Mouse (Mus musculus) telencephalon, adult 2 months (tissue): ENCODE data around the gene Pabpc1l.

Experiments used
- DNase-seq: peaks from one replicate; pipeline ENCODE4 v3.0.0-alpha.2; 2011; ENCODE audit warnings: low read depth, low spot score

The Pabpc1l gene

GRCm38 (mm10) chr2:164025150-164025549, at the start of gene Pabpc1l:
Gene Pabpc1l (plus strand): TSS chr2:164025450.
- DNase-seq = no peak

DNA sequence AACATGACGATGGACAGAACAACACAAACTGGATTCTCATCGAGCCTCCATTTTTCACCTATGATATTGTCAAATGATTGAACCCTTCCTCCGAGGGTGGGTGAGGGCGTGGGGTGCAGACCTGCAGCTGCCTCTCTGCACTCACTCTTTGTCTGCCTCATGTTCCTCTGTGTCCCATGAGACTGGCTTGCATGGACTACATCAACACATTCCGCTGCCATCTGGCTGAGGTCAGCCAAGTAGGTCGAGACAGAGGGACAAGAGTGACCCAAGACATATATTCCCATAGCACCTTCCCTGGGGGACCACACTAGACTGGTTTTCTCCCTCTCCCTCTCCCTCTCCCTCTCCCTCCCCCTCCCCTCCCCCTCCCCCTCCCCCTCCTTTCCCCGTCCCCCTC, 48.8 kb upstream of the Pabpc1l start:
- no peak for DNase-seq

GRCm38 (mm10) chr2:163987233-163987632, 38.0 kb upstream of the Pabpc1l start:
- no peak for DNase-seq

DNA sequence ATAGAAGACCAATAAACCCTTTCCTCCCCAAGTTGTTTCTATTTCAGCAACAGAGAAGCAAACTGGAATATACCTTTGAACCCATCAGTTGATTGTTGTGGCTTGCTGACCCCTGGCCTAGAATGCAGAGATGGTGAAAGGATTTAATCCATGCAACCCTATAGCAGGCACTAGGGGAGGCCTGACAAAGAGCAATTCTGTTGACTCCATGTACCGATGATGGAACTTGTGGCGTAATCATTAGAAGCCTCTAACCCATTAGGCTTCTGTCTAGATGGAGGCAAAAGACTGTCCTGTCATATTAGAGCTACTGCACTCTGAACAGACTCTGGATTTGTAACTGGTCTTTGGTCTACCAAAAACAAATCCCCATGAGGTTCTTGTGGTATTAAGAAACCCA, 32.4 kb upstream of the Pabpc1l start:
- no peak for DNase-seq

DNA sequence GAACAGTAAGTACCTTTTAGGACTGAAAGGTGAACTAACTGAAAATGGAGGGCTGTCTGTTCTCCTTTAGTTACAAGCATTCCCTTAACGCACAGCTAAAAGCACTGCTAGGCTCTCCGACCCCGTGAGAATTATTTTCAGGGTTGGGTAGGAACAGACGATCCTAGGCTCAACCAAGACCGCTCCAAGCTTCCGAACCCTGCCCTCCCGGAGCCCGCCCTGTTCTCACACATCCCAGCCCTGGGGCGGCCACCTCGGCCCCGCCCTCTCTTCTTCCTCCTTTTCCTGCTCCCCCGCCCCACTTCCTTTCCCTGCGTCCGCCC, 30.6 kb upstream of the Pabpc1l start, which contains the start of gene Ywhab:
Gene Ywhab (plus strand): TSS at position 307 of the 323 bp plus-strand sequence.
- no peak for DNase-seq

- DNase-seq = peak; percentile 98
Measured at GRCm38 (mm10) chr2:163994977-163995862, 30.0 kb upstream of the Pabpc1l start.

GRCm38 (mm10) chr2:163996275-163996674, 29.0 kb upstream of the Pabpc1l start:
- no peak for DNase-seq

- DNase-seq = no peak
Measured at GRCm38 (mm10) chr2:163996899-163997298, 28.4 kb upstream of the Pabpc1l start.

GRCm38 (mm10) chr2:163998981-163999380, 26.3 kb upstream of the Pabpc1l start:
- DNase-seq = no peak

GRCm38 (mm10) chr2:164002637-164003036, 22.6 kb upstream of the Pabpc1l start:
- peak; percentile 83 for DNase-seq

DNA sequence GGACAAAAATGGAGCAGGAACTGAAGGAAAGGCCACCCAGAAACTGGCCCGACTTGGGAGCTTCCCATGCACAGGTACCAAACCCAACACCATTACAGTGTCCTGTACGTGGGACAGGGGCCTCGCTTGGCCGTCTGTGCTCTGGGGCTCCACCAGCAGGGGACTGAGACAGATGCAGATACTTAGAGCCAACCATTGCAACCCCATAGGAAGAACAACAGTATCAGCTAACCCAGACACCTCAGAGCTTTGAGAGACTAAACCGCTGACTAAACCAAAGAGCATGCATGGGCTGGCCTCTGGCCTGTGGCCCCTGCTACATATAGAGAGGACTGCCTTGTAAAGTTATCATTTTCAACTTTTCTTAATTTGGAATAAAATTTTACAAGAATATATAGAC, 20.7 kb upstream of the Pabpc1l start:
- no peak for DNase-seq

GRCm38 (mm10) chr2:164006932-164007331, 18.3 kb upstream of the Pabpc1l start:
- no peak for DNase-seq

DNA sequence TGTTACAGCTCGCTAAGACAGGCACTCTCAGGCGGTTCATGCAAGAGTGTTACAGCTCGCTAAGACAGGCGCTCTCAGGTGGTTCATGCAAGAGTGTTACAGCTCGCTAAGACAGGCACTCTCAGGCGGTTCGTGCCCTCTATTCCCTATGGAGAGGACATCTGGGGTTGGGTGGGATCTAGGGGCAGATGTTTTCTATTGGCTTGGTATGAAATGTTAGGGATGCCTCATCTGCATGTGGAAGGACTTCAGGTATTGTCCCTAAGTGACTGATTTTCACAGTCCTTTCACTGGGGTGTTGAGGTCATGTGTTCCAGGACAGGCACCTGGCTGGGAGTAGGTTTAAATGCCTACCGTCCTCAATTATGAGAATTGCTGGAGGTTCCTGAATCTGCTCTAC, 17.7 kb upstream of the Pabpc1l start:
- no peak for DNase-seq

DNA sequence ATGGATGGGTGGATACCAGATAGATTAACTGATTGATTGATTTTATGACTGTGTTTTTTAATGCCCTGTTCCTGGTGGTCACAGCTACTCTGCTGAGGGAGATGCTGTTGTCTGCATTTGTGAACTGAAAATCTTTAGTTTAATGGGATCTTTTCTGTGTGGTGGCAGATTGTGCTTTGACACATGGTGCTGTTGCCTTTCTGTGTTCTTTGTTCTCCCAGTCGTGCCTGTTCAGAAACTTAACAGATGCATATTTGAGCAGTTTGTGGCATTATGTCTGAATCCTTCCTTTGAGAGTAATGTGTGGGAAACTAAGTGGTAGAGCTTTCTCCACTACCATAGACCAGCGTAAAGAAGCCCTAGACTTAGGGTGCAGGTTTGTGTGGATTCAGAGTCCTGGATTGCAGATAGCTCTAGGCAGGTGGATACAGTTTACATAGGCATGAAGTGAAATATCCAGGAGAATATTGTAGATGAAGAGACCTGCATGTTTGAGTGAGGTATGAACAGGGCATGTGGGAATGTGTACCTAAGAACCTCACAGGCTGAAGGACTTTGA, 17.2 kb upstream of the Pabpc1l start:
- DNase-seq = no peak

DNA sequence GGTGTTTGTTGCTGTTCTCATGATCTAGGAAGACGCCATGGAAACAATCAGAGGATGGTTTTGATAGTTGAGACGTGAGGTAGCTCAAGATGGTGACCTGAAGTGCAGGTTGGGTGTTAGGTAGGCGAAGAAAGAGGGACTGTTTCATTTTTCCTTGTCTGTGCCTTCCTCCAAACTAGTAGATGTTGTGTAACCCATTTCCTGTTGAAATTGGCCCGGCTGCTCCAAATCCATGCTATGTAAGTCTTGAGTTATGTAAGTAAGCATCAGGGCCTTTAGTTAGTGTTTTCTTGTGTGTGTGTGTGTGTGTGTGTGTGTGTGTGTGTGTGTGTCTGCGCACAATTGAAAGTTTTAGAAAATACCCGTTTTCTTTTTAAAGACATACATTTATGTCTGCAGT, 16.0 kb upstream of the Pabpc1l start:
- DNase-seq = no peak

GRCm38 (mm10) chr2:164010496-164010895, 14.8 kb upstream of the Pabpc1l start:
- DNase-seq = no peak

GRCm38 (mm10) chr2:164010944-164011343, 14.3 kb upstream of the Pabpc1l start:
- DNase-seq = no peak

DNA sequence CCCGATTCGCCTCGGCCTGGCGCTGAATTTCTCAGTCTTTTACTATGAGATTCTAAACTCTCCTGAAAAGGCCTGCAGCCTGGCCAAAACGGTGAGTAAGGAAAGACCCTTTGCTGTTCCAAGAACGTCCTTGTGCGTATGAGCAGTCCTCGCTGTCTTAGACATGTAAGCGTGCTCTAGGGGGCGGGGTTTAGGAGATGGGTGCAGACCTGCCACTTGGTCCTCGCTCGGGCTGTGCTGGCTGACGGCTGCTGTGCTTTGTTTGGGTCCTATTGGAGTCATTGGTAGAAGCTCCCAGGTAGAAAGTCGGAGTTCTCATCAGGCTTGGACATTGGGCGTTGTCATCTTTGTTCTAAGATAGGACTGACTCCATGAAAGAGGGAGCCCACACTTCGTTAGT, 9.9 kb upstream of the Pabpc1l start:
- DNase-seq = no peak

DNA sequence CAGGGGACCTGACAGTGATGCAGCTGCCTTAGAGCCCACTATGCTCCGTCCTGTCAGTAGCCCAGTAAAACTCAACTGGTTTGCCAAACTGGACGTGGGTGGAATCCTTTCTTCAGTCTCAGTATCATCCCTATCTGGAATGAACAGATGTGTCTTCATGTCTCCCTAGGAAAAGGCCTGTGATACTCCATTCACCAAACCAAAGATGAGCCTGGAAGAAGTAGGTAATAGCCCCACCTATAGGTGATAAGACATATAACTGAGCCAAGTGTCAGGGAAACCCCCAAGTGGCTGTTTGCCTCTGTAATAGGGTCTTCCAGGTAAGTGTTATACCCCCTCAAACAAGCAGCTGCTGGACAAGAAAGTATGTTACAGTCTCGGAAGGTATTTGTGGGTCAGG, 6.3 kb upstream of the Pabpc1l start:
- DNase-seq = no peak

DNA sequence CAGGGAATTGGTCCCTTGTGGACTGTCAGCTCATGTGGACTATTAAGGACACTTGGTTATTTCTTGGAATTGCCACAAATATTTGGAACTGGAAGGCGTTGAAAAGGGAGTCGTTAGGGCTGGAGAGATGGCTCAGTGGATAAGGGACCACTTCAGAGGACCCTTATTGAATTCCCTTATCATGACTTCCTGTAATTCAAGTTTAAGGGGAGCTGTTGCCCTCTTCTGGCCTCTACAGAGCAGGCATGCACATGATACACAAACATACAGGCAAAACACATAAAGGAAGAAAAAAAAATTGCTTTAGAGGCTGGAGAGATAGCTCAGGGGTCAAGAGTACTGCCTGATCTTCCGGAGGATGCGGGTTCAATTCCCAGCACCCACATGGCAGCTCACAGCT, 5.3 kb upstream of the Pabpc1l start:
- no peak for DNase-seq

DNA sequence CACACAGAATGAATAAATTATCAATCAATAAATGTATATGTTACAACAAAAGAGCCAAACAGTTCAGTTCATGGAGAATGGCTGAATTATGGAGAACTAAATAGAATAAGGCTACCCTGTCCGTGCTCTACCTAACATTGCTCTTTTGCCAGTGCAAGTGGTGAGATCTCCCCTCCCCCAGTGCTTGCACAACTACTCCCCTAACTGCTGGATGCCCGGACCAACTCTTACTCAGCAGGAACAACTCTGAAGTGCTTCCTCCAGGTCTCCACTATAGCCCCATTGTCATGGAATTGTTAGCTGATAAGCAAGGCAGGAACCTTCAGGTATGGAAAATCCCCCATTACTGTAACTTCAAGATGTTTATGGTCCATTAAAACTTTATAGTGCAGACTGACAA, 3.1 kb upstream of the Pabpc1l start:
- no peak for DNase-seq

DNA sequence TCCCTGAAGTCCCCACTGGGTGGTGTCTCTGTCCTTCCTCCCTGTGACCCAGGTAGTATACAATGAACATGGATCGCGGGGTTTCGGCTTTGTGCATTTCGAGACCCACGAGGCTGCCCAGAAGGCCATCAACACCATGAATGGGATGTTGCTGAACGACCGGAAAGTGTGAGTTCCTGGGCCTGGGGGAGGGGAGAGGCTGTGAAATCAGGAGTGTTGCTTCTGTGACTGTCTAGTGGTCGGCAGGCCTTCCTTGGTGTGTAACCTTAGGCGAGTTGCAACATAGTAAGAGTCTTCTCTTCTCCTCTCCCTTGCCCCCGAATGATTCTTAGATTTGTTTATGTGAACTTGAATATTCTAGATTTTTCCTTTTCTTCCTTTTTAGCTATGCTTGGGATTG, 5.9 kb downstream of the Pabpc1l start:
- no peak for DNase-seq

- DNase-seq = no peak
Measured at GRCm38 (mm10) chr2:164032973-164033372, 7.7 kb downstream of the Pabpc1l start.
